Mouse (Mus musculus) left cerebral cortex, postnatal 25 days (tissue): ENCODE measurements around the gene 5730596B20Rik. TPM values are rescaled to one million over a fixed set of nuclear protein-coding genes. Genes with fewer than 3 reads are reported as not detected.

ENCODE experiments used
- DNase-seq, 2 experiments: peaks; one replicate each; pipeline ENCODE4 v3.0.0; 2022; ENCODE audit warnings: low spot score in 2 of 2, mixed read lengths in 1 of 2
- intact Hi-C: fragments of 180-260 bp; cut with DNase I; formaldehyde crosslinking; loops from one replicate; pipeline ENCODE4 v1.15.1; 2025
- microRNA-seq, 2 experiments: library from miRNA; unstranded; fragments of <30 nt; microRNA quantifications; one replicate each; pipeline ENCODE4 v1.2.0; 2022
- total RNA-seq, 2 experiments: library from RNA; stranded (reverse); gene quantifications; 2 replicates each; pipeline ENCODE4 v1.2.3; 2021

The 5730596B20Rik gene
- total RNA-seq, 2 experiments from 2014 or later, result not detected

GRCm38 (mm10) chr6:52229558-52230416, 52.5 kb downstream of the 5730596B20Rik start:
- DNase-seq, result no peak
- intact Hi-C loops, result no loop called here

Small RNA genes lying within 50 kb of the gene (microRNA-seq; reads per million reads assigned to microRNA genes)
- gene Mir196b, result 0.74 to 3.7 reads per million in 2 experiments

Other genes with a start within 250 kb of the 5730596B20Rik start
- gene Skap2, start 164.9 kb upstream of the 5730596B20Rik start, total RNA-seq, result 10 to 100 TPM in 1 of 2 experiments, 1 to 10 TPM in 1; 9.1 to 10.8 TPM
- not detected for gene Hoxa1, start 19.2 kb upstream of the 5730596B20Rik start, total RNA-seq
- gene Hoxa2, start 12.7 kb upstream of the 5730596B20Rik start, total RNA-seq, result not detected
- gene Hoxa4, start 14.3 kb downstream of the 5730596B20Rik start, total RNA-seq, result not detected
- not detected for gene Hoxa5, start 27.1 kb downstream of the 5730596B20Rik start, total RNA-seq
- not detected for gene Hoxa6, start 31.2 kb downstream of the 5730596B20Rik start, total RNA-seq
- not detected for gene Hoxa3, start 35.8 kb downstream of the 5730596B20Rik start, total RNA-seq
- not detected for gene Gm28308, start 35.8 kb downstream of the 5730596B20Rik start, total RNA-seq
- not detected for gene Hoxa7, start 44.4 kb downstream of the 5730596B20Rik start, total RNA-seq
- gene Hoxa9, start 53.6 kb downstream of the 5730596B20Rik start, total RNA-seq, result not detected
- gene Hoxa10, start 63.4 kb downstream of the 5730596B20Rik start, total RNA-seq, result not detected
- gene Hoxa11, start 68.3 kb downstream of the 5730596B20Rik start, total RNA-seq, result not detected
- not detected for gene Hoxa13, start 83.4 kb downstream of the 5730596B20Rik start, total RNA-seq
- gene Evx1, start 136.0 kb downstream of the 5730596B20Rik start, total RNA-seq, result not detected